Mouse (Mus musculus) layer of hippocampus, postnatal 36 days (tissue): ENCODE measurements around the gene Lrrc36. TPM values are rescaled to one million over a fixed set of nuclear protein-coding genes. Genes with fewer than 3 reads are reported as not detected.

Experiments
- DNase-seq, 2 experiments: peaks; one replicate each; pipeline ENCODE4 v3.0.0; 2022
- total RNA-seq, 2 experiments: library from RNA; stranded (reverse); gene quantifications; 2 replicates each; pipeline ENCODE4 v1.2.3; 2021

Gene Lrrc36
- under 1 TPM; 0.27 to 0.81 TPM for total RNA-seq

DNA sequence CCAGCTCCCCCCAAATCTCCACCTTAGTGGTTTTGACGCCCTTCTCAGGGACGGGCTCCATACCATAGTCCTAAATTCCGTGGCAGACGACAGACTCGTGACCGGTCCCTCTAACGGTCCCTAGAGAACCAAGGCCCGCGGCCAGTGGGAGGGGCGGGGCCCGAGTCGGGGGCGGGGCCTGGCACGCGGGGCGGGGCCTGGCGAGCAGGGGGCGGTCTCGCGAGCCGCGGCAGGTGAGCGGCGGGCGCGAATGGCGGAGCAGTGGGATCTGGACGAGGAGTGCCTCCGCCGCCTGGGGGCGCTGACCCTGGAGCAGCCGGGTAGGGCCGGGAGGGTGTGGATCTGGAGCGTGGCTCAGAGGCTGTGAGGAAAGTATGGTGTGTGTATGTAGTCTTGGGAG is at the start of gene Lrrc36, which contains the start of gene Kctd19:
Gene Lrrc36 (plus strand): TSS at position 181 of the 400 bp plus-strand sequence.
Gene Kctd19 (minus strand): TSS at position 112 of the 400 bp plus-strand sequence.
- no peak for DNase-seq

DNA sequence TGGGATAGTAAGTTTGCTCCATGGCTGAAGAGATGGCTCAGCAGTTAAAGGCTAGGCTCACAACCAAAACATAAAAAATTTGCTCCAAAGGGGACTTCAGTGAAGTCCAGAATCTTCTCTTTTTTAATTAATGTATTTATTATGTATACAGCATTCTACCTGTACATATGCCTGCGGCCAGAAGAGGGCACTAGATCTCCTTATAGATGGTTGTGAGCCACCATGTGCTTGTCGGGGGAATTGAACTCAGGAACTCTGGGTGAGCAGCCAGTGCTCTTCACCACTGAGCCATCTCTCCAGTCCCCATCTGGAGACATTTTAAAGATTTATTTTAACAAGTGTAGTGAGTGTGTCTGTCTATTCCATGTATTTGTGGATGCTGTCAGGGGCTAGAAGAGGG is 46.3 kb upstream of the Lrrc36 start:
- no peak for DNase-seq

DNA sequence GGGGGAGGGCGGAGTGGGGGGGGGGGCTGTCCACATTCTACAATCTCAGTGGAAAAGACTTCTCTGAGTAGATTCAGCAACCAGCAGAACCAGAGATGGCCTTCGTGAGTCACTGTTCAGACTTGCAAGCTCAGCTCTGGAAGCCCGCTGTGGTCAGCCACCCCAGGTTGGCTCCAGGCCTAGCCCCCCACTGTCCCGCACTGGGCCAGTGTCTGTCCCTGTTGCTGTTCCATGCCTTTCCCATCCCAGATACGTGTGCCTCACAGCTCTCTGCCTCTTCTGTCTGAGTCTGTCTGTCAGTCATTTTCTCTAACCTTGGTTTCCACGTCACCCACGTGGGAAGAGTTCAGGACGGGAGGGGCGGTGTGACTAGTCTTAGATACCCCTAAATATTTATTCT is 40.9 kb upstream of the Lrrc36 start:
- DNase-seq = no peak

DNA sequence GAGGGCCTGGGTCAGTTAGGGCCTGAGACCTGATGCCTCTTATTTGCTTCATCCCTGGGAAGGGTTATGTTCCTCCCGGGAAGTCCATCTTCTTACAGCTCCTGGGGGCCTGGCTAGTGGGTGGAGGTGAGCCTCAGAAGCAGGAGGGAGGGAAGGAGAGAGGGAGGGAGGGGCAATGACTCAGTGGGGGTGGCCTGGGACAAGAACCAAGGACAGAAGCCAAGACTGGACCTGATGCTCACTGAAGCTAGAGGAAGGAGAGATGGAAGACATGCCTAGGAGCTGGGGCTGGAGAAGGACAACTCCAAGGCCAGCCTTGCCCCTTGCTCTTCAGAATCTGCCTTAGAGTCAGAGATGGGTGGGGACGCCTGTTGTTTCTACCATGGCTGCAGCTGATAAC is 40.3 kb upstream of the Lrrc36 start, which contains the start of gene Plekhg4:
Gene Plekhg4 (plus strand): TSS at position 243 of the 400 bp plus-strand sequence.
- no peak for DNase-seq

DNA sequence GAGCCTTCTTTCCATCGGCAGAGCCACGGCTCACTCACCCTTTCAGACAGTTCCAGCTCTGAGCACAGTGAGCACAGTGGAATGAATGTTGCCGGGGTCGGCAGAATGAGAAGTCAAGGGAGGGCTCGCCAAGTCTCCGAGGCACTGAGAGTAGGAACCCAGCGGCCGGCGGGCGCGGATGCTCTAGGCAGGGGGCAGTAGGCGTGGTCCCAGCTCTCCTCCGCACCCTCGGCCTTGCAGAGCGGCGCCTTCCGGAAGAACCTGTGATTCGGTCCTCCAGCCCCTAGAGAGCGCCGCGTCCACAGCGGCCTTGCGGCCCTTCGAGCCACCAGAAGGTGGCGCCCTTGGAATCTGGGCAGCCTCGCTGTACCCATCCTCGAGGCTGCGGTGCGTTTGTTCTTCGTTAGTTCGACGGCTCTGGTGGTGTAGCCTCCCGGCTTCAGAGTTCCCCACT is 38.8 kb upstream of the Lrrc36 start:
- no peak for DNase-seq

DNA sequence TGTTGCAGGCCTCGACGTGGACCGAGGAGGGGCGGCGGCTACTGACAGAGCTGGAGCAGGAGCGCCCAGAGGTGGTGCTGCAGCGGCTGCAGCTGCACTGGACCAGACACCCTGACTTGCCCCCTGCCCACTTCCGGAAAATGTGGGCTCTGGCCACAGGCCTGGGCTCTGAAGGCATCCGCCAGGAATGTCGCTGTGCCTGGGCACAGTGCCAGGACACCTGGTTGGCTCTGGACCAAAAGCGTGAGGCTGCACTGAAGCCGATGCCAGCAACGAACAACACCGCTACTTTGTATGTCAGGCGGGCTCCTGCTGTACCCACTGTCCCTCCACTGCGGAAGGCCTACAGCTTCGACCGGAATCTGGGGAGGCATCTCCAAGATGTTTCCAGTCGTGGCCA is 34.7 kb upstream of the Lrrc36 start:
- no peak for DNase-seq

DNA sequence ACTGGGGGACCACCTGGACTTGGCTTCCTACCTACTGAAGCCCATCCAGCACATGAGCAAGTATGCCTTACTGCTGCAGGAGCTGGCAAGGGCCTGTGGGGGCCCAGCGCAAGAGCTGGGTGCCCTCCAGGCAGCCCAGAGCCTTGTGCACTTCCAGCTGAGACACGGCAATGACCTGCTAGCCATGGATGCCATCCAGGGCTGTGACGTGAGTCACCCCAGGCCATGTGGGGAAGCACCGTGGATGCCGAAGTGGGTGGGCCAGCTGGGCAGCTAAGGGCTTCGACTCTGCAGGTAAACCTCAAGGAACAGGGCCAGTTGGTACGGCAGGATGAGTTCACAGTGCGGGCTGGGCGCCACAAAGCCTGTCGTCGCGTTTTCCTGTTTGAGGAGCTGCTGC is 33.1 kb upstream of the Lrrc36 start:
- no peak for DNase-seq

DNA sequence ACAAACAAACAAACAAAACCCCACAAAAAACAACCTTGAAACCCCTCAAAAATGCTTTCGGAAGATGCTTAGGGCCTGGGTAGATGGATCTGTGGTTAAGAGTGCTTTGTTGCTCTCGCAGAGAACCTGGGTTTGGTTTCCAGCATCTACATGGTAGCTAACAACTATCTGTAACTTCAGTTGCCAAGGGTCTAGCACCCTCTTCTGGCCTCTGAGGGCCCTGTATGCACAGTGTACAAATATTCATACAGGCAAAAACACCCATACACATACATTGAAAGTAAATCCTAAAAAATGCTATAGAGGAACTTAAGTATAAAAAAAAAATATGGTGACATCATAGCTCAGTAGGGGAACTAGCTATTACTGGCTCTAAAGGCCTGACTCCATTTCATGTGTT is 29.3 kb upstream of the Lrrc36 start:
- DNase-seq = no peak

DNA sequence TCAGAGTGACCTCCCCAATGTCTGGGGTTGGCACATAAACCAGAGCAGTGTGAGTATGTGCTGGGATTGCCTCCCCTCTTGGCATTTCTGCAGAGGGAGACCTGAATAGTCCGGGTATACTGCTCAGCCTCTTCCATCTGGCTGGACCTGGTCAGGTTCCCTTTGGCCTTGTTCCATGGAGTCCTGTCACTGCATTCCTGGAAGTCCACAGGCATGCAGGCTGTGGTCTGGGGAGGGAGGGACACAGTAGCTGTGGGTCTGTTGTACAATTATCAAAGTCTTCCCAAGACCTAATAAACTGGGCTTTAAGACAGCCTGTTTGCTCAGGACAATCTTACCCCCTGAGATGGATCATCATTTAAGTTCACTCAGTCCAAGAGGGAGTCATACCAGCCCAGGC is 26.2 kb upstream of the Lrrc36 start:
- no peak for DNase-seq

DNA sequence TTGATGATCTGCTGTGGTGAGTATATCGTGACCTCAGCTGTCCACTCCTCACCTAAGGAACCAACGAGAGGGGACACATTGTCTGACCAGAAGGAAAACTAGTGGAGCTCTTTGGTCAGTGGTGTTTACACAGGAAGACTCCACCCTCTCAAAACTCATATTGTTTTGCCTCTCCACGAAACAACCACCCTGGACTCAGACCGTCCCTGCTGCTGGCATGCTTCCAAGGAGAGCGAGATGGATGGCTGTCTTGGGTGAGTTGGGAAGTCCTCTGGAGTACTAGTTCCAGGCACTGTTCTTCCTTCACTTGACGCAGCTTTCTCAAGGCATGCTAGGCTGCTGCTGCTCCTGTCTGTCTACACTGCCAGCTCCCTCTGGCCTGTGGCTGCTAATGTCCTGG is 24.3 kb upstream of the Lrrc36 start:
- no peak for DNase-seq

DNA sequence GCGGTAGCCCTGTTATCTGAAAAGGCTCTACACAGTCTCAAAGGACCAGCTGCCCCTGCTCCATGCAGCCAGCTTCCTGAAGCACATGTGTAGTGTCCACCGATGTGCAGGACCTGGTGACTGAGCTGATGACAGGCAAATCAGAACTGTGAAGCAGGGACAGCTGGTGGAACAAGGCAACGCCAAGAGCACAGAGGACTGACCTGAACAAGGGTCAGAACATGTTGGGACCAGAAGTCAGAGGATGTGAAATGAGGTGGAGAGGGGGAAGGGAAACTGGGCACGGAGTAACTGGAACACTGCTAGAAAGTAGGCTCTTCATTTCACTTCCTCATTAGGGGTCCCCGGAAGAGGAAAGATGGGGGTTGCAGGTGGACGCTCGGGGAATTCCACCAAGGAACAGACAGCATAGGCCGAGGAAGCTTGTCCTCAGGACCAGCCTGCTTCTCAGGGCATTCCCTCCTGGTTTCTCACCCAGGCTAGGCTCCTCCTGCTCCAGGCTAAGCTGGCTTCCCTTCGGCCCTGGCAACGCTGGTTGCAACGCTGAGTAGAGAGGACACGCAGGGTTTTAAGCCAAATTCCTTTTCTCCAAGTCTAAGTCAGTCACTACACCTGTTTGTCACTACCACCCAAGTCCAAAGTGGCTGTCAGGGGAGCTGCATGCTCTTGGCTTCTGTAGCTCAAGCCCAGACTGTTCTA is 20.1 kb upstream of the Lrrc36 start:
- DNase-seq = no peak

DNA sequence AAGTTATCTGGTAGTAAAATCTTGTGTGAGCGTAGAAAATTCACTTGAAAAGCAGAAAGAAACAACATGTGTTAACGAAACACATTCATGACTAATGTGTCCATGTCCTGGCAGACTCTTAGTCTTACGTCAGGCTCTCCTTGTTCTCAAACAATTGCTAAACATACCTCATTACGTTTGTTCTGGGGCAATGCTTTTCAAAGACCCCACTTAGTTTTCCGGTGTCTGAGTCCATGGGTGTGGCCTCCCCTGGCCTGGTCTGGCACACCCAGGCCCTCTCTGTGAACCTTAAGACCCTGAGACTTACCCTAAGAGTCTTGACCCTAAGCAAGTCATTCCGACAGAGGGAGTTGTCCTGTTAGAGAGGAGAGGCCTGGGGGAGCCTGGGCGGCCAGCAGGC is 19.5 kb upstream of the Lrrc36 start:
- no peak for DNase-seq

DNA sequence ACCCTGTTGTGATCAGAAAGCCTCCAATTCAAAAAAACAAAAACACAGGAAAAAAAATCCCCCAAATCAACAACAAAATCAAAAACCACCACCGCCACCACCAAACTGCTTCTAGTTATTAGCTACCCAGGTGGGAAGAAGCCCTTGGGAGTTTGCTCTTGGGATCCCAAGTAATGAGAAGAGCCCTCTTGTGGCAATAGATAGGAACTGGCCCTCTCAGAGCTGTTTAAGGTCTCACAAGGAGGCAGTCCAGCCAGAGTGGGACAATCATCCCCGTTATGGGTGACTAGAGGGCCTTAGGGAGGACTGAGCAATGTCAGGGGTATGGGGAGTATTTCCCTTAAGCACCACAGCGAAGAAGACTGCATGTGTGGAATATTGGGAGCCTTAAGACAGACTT is 15.6 kb upstream of the Lrrc36 start:
- no peak for DNase-seq

DNA sequence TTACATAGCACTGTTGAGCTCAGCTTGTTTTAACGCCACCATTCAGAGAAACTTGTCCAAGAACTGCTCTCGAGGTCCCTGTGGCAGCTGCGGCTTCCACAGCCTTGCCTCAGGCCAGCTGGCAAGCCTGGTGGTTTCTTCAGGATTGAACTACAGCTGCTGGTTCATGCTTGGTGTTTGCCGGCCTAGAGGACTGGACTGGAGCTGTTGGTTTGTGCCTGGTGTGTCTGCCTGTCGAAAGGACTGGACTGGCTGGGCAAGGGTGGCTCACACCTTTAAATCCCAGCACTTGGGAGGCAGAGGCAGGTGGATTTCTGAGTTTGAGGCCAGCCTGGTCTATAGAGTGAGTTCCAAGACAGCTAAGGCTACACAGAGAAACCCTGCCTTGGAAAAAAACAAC is 13.4 kb upstream of the Lrrc36 start:
- DNase-seq = no peak

DNA sequence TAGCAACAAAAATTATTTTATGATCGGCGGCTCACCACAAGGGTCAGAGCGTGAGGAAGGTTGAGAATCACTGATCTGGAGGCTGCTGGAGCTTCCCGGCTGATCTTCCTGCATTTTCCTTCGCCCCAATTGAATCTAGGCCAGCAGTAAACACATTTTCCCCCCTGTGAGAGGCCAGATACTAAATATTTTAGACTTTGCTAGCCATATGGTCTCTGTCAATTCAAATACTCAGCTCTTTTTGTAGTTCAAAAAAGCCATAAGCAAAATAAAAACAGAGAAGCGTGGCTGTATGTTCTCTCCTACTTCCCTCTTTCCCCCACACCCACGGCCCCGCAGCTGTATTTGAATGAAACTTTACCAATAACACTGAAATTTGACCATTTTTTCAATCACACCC is 9.9 kb upstream of the Lrrc36 start:
- no peak for DNase-seq

DNA sequence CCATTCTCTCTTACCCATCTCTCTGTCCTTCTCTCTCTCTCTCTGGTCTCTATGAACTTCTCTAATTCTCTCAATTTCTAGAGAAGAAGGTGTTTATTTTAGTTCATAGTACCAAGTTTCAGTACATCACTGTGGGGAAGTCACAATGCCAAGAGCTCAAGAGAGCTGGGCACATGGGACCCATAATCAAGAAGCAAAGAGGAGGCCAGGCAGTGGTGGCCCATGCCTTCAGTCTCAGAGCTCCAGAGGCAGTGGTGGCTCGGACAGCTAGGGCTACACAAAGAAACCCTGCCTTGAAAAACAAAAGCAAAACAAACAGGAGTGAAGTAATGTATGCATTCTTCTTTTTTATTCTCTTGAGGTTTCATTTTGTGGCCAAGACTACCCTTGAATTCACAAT is 8.9 kb upstream of the Lrrc36 start:
- DNase-seq = no peak

DNA sequence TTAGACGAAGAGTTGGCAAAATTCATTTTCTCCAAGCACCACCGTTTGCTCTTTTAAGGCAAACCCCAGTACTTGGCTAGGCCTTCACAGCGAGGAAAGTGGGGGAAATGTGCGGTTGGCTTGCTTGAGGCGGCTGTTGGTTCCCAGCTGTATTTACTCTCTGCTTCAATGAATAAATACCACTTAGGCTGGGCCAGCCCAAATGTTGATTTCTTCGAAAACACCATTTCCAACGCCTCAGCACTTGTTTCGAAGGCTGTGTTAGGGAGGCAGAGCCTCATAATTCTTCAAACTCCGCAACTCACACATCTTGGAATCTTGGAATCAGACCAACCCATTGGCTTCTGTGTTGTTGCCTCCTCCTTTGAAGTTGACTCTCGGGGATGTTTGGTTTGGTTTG is 7.0 kb upstream of the Lrrc36 start:
- peak in 1 of 2 experiments; percentile 15 for DNase-seq

DNA sequence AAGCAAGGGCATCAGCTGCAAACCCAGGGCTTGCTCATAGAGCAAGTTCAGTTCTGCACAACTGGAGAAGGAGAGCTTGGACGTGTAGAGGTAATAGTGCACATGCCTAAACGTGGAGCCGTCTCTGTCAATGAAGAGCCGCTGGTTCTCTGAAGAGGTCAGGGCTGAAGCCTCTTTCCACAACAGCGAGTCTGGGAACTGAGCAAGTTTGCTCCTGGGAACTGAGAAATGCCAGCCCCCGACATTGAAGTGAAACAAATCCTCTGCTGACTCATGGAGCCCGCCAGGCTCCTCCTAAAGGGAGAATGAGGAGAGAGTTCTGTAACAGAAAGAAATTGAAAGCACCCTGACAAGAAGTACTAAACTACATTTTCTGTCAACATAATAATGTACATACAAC is 5.0 kb upstream of the Lrrc36 start:
- no peak for DNase-seq

DNA sequence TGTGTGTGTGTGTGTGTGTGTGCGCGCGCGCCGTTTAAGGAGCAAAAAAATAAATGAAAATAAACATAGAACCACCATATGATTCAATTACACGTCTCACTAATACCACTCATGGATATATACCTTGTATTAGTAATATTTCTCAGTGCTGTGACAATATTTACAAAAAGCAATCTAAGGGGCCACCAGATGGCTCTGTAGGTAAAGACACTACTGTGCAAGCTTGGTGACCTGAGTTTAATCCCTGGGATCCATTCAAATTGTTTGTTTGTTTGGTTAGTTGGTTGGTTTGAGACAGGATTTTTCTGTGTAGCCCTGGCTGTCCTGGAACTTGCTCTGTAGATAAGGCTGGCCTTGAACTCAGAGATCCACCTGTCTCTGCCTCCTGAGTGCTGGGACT is 3.4 kb upstream of the Lrrc36 start:
- DNase-seq = no peak

DNA sequence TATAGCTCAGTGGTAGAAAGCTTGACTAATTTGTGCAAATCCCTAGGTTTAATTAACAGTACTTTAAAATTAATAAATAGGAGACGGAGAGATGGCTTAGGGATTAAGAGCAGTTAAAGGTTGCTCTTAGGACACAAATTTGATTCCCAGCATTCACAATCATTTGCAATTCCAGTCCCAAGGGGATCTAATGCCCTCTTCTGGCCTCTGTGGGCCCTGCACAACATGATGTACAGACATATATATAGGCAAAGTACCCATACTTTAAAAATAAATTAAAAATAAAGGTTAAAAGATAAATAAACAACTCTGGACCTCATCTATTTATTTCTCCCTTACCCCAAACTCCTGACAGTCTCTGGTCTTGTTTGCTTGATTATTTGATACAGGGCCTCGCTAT is 5.6 kb downstream of the Lrrc36 start:
- DNase-seq = no peak

DNA sequence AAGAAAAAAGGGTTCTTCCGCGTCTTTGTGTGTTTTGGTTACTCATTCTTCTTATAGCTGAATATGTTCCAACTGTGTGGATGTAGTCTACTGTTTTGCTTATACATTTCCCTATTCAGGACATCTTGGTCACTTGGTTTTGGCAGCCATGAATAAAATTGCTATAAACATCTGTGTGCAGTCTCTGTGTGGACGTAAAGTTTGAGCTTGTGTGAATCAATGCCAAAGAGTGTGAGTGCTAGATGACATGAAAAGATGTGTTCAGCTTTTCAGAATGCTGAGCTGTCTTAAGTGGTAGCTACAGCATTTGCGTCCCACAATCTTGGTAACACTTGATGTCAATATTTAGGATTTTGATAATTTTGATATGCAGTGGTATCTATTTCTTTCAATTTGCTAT is 6.4 kb downstream of the Lrrc36 start:
- DNase-seq = no peak

DNA sequence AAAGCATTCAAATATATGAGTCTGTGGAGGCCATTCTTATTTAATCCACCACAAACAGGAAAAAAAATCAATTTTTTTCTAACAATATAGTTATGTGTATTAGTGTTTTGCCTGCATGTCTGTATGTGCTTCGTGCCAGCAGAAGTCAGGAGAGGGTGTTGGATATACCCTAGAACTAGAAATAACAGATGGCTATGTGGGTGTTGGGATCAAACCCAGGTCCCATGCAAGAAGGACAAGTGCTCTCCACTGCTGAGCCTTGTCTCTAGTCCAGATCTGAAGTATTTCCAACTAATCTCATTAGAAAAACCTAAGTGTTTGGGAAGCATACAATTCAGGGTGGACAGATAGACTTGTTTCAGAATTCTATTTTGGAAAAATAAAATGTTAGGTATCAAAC is 8.6 kb downstream of the Lrrc36 start:
- no peak for DNase-seq

DNA sequence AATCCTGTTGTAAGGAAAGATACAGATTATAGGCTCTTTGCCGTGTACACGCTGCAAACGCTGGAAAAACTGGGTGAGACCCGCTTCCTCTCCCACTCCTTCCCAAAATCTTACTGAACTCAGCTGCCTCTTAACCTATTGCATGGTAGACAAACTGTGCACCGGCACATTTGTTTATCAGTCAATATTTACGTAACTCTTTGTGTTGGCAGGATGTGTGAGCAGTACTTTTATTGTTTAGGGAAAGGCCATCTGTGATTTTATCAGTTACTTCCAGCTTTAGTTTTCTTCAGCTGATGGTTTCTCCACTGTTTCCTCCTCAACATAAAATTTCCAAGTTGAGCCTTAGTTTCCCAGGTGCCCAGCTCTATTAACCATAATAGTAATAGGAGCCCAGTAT is 13.5 kb downstream of the Lrrc36 start:
- no peak for DNase-seq

DNA sequence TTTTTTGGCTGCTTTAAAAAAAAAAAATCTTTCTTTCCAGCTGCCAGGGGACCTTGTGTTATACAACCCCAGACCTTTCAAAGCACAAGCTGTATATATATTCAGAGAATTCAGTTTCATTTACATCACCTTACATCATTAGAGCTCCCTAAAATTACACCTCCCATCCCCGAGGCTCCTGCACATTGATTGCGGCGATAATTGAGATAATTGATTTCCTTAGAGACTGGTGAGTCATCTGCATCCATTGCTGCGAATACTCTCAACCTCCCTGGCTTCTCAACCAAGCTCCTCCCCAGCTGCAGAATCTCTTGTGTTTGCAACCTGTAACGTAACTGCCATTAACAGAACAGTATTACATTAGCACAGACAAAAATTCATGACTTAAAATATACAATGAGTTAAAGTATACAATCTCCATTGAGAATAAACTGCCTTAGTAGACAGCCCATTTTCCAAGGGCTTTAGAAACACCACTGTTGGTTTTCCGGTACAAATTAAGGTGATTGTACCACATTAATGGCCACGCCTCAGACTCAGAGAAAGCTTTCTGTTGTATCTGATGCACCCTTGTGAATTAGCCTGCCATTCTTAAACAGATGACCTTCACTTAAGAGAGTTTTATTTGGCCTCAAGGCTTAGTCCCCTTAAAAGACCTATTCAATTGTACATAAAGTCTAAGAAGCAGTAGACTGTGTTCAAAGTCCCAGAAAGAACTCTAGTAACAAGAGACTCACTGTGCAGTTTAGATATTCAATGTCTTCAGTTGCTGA is 18.6 kb downstream of the Lrrc36 start:
- no peak for DNase-seq
